Mouse (Mus musculus) heart, adult 9 months (tissue): Measurements from ENCODE around the gene Doc2a.

ENCODE experiments used
- DNase-seq, 2 experiments: peaks; one replicate each; pipeline ENCODE4 v3.0.0; 2022; ENCODE audit warnings: low spot score in 2 of 2

Doc2a gene

DNA sequence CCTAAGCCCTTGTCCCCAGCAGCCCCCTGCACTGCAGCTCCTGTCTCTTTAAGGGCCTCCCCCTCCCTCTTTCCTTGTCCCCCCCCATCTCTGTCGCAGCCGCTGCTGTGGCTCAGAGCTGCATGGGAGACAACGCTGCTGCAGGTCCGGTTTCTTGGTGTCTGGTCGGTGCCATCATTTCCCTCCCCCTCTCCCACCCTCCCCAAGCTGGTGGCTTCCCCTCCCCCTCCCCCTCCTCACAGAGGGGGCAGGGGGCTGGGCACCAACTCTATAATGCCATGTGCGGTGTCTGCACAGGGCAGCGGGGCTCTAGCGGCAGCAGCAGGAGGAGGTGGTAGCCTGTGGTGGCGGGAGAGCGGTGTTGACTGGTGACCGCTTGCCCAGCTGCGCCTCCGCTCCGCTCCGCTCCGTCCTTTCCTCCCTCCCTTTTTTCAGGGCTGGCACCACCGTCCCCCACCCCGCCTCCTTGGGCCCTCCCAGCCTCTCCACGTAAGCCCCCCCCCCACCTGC, 24.0 kb upstream of the Doc2a start:
- DNase-seq = no peak

DNA sequence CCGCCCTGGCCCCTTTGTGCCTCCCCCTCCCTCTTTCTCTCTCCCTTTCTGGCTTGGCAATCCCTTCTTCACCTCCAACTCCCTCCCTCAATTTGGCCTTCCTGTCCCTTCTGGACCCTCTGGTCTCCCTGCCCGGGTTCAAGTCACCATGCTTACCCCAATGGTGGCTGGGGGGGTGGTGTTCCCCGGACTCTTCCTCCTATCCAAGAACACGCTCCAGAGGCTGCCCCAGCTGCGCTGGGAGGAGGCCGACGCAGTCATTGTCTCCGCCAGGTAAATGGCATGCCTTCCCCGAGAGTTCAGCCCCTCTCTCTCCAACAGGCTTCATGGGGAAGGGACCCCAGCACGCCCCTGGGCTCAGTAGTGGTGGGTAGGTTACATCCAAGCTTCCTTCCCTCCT, 23.3 kb upstream of the Doc2a start:
- DNase-seq = no peak

DNA sequence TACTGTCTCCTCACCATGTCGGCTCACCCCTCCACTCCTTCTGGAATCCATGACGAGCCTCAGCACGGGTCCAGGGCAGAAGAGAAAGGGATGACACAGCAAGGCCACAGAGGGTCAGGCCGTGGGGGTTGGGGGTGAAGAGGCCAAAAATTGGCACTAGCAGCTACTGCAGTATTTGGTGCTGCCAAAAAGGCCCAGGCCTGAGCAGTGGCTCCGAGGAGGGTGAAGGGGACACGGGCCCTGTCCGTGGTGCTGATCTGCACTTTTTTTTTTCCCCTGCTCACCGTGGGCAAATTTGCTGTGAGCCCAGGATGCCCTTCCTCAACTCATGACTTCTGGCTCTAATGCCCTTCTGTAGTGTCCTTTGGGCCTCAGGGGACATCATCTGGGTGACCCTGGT, 21.8 kb upstream of the Doc2a start:
- no peak for DNase-seq

DNA sequence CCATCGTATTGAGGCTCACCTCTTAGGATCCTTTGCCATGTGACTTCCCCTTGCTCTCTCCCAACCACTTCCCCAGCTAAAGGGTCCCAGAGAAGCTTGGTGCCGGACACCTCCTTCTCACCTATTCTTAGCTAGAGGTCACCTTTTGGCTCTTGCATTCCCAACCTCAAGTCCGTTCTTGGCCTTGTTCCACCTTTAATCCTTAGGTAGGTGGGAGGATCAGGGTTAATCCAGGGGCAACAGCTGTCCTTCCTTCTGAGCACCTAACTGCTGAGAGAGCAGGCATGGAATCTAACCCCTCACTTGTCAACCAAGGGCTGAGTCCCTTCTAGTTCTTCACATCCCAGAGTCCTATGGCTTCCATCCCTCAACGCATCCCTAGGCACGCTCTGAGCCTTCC, 21.3 kb upstream of the Doc2a start:
- DNase-seq = no peak

DNA sequence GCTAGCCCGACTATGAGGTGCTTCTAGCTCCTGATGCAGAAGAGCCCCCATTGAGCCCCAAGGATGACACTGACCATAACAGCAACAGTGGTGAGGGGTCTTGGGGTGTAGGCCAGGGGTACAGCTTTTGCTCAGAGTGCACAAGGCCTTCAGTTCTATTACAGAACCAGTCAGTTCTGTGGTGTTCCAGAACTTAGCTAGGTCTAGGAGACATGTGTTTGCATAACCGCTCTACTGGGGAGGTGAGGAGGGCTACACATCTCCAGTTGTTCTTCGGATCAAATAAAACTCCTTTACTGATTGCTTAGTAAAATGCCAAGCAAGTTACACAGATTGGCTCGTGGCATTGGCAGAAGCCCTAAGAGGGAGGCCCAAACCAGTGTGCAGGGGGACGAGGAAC, 15.7 kb upstream of the Doc2a start, which contains the start of gene 4930451I11Rik:
TSS of gene 4930451I11Rik (minus strand) at position 101 of the 400 bp plus-strand sequence.
- DNase-seq = no peak

DNA sequence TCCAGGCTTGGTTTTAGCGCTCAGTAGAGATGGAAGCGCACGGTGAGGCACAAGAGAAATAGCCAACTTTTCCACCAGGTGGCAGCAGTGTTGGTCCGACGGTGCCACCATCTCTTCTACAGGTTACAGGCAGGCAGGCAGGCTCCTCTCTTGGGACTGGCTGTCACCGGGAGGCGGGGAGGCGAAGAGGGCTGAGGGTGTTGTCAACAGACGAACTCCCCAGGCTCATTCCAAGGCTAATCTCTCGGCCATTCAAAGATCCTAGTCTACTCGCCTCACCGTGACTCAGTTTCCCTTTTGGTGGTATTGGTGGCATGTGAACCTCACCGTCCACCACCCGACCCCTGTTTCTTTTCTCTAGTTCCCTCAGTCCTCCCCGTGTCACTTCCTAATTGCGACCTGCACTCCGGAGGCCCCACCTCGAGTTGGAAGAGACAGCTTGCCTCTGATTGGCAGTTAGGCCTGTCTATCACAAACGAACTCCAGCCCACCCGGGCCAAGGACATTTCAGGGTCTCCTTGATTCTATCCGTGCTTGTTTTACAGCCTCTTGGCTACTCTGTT, 15.1 kb upstream of the Doc2a start:
- DNase-seq = peak; percentile 58 to 62

DNA sequence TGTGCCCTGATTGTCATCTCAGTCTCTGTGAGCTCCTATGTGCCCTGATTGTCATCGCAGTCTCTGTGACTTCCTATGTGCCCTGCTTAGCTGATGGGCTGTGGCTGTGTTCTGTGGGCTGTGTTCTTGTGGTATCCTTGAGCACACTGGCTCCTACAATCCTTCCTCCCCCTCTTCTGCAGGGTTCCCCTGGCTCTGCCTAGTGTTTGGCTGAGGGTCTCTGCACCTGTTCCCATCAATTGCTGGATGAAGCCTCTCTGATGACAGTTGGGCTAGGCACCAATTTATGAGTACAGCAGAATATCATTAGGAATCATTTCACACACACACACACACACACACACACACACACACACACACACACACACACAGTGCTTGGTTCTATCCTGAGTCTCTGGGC, 13.9 kb upstream of the Doc2a start:
- DNase-seq = no peak

DNA sequence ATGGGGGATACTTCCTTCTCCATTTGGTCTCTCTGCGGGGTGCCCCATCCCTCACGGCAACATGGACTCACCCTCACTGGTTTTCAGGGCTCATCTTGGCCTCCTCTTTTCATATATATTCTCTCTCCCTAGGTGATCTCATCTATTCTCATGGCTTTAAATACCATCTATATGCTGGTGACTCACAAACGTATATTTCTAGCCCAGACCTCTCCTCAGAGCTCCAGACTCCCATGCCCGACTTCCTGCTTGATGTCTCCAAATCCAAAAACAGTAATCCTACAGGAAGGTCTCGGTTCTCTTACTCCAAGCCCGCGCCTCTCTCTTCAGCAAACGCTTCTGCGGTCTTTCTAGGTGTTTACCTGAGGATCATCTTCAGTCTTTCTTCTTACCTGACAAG, 3.9 kb upstream of the Doc2a start:
- DNase-seq = no peak

DNA sequence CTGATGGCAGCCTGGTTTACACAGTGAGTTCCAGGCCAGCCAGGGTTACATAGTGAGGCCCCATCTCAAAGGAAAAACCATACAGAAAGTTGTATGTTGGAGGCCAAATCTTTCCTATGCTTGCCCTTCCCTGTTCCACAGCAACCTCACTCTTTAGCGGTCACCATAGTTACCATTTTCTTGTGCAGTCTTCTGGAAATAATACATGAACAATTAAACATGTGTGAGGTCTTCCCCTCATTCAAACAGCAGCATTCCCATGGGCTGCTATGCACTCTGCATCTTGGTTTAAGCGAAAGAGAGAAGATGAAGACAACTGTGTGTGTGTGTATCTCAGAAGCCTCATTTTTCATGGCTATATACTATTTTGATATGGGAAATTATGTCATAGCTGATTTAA, 1.7 kb upstream of the Doc2a start:
- DNase-seq = no peak

DNA sequence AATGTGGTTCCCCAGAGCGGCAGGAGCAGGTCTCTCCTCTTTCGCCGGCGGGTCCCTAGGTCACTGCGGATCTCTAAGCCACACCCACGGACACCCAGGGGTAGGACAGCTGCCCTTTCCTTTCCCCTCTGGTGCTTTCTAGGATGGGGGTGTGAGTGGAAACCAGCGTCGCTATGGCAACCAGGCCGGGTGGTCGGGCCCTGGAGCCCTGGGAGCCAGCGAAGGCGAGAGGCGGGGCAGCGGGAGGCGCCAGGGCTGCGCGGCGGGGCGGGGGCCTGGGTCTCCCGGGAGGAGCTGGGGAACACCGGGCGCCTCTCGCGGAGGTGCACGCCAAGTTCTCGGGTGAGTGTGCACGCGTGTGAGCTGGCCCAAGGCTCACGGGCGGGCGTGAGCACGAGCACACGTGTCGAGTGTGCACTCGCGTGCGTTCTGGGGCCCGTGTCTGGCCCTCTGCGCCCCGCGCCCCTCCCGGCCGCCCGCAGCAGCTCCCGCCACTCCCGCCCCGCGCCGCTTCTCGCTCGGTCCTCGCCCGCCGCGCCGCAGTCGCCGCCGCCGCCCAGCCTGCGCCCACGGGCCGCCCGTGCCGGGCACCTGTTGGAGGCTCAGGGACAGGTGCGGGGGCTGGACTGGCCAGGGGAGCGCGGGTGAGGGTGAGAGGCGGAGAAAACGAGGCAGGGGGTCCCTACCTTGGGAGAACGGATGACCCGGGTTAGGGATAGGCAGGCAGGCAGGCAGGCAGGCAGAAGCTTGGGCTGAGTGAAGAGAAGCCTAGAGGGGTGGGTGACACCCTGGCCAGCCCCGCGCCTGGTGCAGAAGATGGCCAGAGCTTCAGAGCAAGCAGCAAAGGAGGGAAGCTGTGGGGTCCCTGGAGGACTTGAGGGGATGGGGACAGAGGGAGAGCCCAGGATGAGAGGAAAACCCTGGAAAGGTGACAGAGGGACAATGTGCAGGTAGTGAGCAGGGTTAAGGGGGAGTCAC, 494 bp downstream of the Doc2a start:
- DNase-seq = no peak

DNA sequence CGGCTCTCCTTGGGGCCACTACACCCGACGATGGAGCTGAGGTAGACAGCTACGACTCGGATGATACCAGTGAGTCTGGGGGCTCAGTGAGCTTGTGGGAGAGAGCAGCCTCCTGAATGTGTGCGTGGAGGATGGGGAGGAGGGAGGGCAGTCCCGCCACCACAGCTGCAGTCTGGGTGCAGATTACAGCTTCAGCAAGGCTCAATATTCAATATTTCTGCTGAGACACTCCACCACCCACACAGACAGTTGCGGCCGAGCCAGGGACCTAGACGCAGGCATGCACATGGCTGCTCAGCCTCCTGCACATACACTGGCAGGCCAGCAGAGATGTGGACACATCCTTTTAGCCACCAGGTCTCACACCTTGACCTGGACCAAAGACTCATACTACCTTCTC, 1.6 kb downstream of the Doc2a start:
- no peak for DNase-seq

DNA sequence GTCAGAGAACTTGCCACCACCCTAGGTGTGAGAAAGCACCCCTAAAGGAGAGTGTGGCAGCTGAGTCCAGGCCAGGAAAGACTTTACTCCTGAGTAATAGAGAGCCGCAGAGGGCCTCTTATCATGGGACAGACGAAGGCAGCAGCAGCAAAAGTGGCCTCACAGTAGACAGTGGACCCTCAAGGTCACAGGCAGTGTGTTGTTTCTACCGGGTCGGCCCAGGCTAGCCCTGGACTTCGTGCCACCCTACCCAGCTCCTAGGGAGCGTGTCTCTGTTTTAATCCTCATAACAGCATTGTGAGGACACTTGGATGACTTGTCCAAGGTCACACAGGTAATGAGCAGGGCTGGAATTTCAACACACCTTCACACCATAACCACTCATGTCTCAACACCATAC, 2.9 kb downstream of the Doc2a start:
- no peak for DNase-seq

DNA sequence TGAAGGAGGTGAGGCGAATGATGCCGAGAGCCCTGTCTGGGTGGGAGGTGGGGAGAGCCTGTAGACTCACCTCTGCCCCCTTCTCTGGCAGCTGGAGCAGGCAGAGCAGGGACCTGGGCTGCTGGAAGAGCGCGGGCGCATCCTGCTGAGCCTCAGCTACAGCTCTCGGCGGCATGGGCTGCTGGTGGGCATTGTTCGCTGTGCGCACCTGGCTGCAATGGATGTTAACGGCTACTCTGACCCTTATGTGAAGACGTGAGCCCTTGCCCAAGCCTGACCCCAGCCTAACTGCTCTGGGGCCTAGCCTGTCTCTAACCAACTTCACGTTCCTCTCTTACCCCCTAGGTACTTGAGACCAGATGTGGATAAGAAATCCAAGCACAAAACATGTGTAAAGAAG, 4.0 kb downstream of the Doc2a start:
- no peak for DNase-seq

DNA sequence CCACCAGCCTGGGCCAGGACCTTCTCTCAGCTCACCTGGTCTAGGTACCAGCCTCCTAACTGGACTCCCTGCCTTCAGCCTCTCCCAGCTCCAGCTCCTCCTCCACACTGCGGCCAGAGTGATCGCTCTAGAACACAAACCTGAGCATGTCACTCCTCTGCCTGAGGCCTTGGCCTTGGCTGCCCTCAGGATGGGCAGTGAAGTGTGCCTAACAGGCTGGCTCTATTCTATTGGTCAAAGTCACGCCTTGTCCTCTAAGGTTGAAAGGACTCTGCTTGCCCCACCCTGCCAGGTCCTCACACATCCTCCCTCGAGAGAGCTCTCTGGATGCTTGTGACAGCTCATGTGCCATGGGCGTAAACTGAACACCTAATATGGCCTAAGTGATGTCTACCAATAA, 6.2 kb downstream of the Doc2a start:
- DNase-seq = no peak

DNA sequence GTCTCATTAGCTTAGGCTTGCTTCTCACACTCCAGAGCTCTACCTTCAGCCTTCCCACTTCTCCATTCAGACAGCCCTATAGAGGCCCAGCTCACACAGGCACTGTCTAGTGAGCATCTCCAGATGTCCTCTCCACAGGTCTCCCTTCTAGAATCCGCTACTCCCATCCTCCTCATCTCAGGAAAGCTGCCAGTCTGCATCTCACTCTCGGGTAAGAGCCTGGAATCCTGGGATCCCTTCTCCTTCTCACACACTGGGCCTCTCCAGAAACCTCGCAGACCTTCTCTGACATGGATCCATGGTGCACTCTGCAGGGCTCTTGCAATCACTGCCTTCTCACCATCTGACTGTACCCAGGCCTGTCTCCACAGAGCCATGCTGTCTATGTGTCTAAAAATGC, 8.4 kb downstream of the Doc2a start:
- DNase-seq = no peak

DNA sequence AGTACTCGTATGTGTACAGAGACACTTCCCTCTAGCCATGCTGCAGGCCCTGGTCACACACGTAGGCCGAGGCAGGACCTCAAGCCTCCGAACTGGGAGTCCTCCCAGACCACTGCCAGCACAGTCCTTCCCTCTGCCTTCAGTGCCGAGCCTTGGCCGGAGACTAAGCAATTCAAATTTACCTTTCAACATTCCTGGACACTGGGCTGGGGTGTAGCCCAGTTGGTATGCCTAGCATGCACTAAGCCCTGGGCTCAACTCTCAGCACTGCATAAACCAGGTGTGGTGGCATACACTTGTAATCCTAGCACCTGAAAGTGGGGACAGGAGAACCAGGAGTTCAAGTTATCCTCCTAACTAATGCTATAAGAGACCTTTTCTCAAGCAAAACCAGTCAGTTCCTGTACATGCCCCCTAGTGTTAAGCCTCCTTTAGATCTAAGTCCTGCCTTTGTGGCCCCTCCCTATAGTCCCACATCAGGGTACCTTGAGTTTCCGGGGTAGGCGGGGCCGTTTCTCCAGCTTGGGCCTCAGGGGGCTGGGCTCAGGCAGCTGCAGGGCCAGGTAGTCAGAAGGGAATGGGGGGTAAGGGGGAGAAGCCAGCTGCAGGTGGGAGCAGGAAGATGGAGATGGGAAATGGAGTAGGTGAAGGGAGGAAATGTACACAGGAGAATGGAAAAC, 9.7 kb downstream of the Doc2a start:
- no peak for DNase-seq

DNA sequence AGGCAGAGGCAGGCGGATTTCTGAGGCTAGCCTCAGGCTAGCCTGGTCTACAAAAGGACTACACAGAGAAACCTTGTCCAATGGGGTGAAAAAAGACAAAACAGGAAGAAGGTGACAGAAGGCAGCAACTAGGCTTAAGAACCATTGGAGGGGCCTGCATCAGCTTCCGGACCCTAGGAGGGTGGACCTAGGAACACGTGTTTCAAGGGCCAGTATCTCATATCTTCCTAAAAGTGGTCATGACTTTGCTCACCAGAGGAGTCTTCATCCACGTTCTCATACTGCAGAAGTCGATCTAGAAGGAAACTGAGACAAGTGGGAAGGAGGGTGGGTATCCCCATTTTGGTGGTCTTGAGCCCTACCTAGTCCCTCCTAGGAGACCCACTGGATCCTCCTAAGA, 13.8 kb downstream of the Doc2a start:
- no peak for DNase-seq

DNA sequence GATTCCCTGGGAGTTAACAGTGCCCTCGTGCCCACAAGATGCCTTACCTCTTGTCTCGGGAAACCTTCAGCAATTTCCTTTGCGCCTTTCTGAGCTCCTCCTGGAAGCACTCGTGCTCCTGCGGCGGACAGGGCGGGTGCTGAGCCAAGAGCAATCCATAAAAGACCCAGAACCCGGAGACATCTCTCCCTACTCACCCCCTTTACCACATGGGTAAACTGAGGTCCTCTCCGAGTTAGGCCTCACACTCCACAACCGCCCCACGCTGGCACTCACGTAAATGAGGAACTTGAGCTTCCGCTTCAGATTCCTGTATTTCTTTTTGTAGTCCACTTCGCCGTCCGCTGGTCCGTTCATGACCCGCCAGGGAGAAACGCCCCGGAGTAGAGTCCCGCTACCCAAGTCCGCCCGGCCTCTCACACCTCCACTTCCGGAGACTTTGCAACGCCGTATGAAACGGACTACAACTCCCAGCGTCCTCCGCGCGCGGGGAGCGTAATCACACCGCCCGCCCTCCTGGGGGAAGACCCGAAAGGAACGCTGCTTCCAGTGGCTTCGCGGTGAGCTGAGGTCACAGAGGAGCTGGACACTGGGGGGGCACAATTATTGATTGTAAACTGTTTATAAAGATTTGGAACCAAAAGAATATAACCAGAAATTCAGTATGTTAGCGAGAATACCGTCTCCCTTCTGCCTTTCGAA, 14.4 kb downstream of the Doc2a start, which contains the start of gene Hirip3:
TSS of gene Hirip3 (plus strand) at position 544 of the 702 bp plus-strand sequence.
- DNase-seq = peak; percentile 94 to 96

DNA sequence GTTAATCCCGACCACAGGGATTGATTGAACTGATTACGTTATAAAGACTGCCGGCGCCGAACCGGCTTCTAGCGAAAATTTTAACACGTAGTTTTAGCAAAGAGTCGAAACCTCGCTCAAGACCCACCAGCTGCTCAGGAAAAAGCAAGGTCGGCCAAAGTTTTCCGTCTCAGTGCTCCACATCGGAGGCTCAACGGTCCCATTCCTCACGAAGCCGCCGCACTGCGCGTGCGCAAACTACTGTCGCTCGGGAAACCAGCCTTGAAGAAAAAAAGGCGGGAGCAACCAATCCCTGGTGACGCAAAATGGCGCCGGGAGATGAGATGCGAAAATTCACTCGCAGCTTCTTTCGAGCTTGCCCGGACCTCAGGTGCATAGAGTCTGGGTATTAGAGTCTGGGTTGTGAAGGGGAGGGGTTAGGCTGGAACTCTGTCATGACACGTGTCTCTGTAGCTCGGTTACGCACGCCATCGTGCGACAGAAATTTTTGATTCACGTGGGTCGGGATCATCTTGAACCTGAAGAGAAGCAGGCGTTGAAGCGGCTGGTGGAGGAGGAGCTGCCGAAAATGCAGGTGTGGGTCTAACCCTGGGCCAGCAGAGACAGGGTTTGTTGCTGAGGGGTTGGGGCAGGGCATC, 15.1 kb downstream of the Doc2a start, which contains the start of gene Ino80e:
TSS of gene Ino80e (minus strand) at position 231 of the 638 bp plus-strand sequence.
- peak; percentile 93 to 94 for DNase-seq

DNA sequence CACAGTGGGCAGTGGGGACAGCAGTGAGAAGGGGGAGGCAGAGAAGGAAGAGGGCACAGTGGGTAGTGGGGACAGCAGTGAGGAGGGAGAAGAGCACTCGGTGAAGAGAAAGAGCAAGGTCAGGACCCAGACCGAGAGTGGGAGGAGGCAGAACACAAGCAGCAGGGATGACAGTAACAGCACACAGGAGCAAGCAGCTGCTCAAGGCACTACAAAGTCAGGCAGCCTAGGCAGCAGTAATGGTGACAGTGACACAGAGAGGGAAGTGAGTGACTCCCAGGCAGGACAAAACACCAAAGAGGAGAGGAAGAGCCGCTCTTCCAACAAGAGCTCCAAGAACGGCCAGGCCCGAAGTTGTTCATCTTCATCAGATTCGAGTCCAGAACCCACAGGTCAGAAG, 16.6 kb downstream of the Doc2a start:
- DNase-seq = no peak

DNA sequence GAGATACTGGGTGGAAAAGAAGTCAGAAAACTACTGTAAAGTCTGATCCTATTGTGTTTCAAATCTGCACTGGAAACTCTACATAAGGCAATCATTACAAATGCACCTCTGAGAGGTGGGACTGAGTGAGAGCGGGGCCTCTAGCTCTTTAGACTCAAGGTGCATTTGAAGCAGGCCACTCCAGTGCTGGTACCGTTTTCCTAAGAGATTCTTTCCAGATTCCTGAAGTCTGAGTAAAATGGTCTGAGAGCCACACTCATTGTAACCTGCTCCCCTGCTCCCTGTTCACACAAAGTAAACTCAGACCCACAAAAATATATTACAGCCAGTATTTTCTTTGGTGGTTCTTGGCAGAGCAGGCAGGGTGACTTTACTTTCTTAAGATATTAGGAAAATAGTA, 20.3 kb downstream of the Doc2a start:
- no peak for DNase-seq
